Mouse (Mus musculus): Measurements from ENCODE around the gene Orai1. TPM values are rescaled to one million over a fixed set of nuclear protein-coding genes. Genes with fewer than 3 reads are reported as not detected.

Orai1 gene
- polyA plus RNA-seq, 1 experiment: 133 TPM

DNA sequence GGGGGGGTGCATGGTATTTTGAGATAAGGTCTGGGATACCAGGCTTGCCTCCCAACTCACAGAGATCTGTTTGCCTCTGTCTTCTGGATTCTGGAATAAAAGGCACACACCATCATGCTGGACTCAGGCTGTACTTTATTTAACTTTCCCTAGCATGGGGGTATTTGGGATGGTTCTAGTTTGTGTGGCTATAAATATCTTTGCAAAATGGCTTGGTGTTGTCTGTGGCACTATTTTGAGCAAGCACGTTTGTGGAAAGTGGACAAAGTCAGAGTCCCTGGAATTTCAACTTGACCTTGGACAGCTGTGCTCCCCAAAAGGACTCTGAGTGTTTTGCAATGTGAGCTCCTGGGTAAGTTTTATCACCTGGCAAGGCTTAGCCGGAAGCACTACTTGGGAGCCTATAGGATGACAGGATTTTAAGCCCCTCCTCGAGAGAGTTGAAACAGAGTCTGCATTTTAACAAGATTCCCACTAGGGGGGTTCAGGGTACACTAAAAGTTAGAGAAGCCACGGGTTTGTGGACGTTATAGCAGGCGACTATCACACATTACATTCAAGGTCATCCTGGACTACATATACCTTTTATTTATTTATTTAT is 52.6 kb downstream of the Orai1 start:
- Histone ChIP-seq H3K4me1 (ENCODE audit: control insufficient read depth, insufficient read depth, insufficient read length, low read length) (no peaks in the 10 kb centered on the region), H3K4me3 (ENCODE audit: low read depth, low read length) (no peak overlapping the region), H3K27ac (ENCODE audit: insufficient read depth, low read depth, low read length) (no peak overlapping the region), H3K27me3 (ENCODE audit: control insufficient read depth, insufficient read depth, low read length) (no peaks in the 10 kb centered on the region), H3K36me3 (ENCODE audit: control insufficient read depth, insufficient read depth, low read length) (no peaks in the 10 kb centered on the region)
- TF ChIP-seq CTCF (IDR thresholded peaks at IDR 0.05; ENCODE audit: extremely low read depth, insufficient read length, insufficient replicate concordance, low read depth, low read length): no peak
- TF ChIP-seq POLR2A (IDR thresholded peaks at IDR 0.05; ENCODE audit: low read depth, low read length): no peak
- WGBS: 7% methylated on average over 6 of the region's 6 CpGs

DNA sequence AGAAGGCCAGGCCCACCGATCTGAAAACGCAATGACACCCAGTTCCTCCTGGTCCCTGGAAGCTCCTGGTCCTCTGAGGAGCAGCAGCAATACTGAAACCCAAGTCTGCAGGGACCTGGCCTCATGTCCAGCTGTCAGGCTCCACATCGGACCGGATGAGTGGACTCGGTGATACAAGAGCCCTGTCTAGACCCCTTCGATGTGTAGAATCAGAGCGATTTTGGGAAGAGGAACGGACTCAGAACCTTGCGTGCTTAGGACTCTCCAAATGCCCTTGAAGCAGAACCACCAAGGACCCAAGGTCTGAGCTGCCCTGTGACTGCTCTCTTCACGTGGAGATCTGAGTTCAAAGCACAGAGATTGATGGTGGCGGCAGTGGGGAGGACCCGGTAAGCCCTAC is 53.2 kb downstream of the Orai1 start, which contains the start of gene Tmem120b:
Gene Tmem120b (plus strand): TSS at position 301 of the 400 bp plus-strand sequence.
- H3K36me3 ChIP-seq (ENCODE audit: control insufficient read depth, insufficient read depth, low read length): no peaks in the 10 kb centered on the region
- no peaks in the 10 kb centered on the region for H3K27me3 ChIP-seq (ENCODE audit: control insufficient read depth, insufficient read depth, low read length)
- TF ChIP-seq POLR2A (IDR thresholded peaks at IDR 0.05; ENCODE audit: low read depth, low read length) (no peak), CTCF (IDR thresholded peaks at IDR 0.05; ENCODE audit: extremely low read depth, insufficient read length, insufficient replicate concordance, low read depth, low read length) (no peak)
- H3K4me3 ChIP-seq (ENCODE audit: low read depth, low read length): no peak within 1 kb of the TSS
- 82% methylated on average over 12 of the region's 12 CpGs for WGBS
- H3K4me1 ChIP-seq (ENCODE audit: control insufficient read depth, insufficient read depth, insufficient read length, low read length): no peaks in the 10 kb centered on the region
- no peak within 1 kb of the TSS for H3K27ac ChIP-seq (ENCODE audit: insufficient read depth, low read depth, low read length)

DNA sequence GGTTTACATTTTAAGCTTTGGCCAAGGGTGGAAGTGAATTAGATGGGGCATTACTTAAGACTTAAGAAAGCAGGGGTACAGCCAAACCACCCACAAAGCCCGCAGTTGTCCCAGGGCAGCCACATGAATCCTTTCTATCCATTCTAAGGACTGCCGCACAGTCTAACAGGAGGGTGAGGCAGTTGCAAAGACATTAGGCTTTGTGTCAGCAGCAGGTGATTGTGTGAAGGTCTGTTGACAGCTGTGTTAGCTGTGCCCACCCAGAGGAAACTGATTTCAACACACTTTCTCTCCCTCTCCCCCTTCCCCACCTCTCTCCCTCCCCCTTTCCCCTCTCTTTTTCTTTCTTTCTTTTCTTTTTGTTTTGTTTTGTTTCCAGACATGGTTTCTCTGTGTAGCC is 53.8 kb downstream of the Orai1 start:
- Histone ChIP-seq H3K36me3 (ENCODE audit: control insufficient read depth, insufficient read depth, low read length) (no peaks in the 10 kb centered on the region), H3K27ac (ENCODE audit: insufficient read depth, low read depth, low read length) (no peak overlapping the region), H3K27me3 (ENCODE audit: control insufficient read depth, insufficient read depth, low read length) (no peaks in the 10 kb centered on the region), H3K4me1 (ENCODE audit: control insufficient read depth, insufficient read depth, insufficient read length, low read length) (no peaks in the 10 kb centered on the region), H3K4me3 (ENCODE audit: low read depth, low read length) (no peak overlapping the region)
- TF ChIP-seq POLR2A (IDR thresholded peaks at IDR 0.05; ENCODE audit: low read depth, low read length): no peak
- TF ChIP-seq CTCF (IDR thresholded peaks at IDR 0.05; ENCODE audit: extremely low read depth, insufficient read length, insufficient replicate concordance, low read depth, low read length): no peak
- WGBS: 97% methylated on average over 2 of the region's 2 CpGs

DNA sequence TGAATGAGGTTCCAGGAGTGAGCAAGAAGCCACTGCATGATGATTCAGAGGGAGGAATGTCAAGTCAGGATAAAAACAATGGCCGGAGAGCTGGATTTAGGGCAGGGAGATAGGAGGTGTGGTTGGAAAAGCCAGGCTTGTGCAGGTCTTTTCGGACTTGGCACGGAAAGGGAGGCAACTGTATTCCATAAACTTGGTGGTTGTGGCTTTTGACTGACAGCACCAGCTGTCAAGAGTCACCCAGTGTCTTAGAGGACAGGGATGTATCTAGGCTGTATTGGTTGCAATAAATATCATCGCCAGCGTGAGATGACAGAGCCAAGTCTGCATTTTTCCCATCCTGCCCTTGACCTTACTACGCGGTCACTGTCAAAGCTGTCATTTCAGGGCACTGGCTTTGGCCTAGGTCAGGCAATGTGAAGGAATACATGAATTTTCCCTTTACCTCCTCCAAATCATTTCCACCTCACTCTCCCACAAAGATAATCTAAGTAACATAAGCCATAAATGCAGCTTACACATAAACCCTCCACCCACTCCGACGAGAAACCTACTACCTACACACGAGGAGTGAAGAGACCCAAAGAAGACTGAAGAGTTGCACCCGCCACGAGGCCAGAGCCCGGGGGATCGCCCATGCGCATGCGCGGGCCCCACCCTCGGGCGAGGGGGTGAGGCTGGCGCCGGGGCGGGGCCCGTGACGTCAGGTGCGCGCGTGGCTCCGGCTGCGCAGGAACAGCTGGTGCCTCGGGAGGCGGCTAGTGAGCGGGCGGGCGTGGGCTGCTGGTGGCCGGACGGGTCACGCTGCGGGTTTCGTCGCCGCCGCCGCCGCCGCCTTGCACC is 60.9 kb downstream of the Orai1 start:
- peak overlapping the region; percentile 77 for H3K4me3 ChIP-seq (ENCODE audit: low read depth, low read length)
- H3K27me3 ChIP-seq (ENCODE audit: control insufficient read depth, insufficient read depth, low read length): no peaks in the 10 kb centered on the region; the same call in 1 of the 2 replicates
- H3K4me1 ChIP-seq (ENCODE audit: control insufficient read depth, insufficient read depth, insufficient read length, low read length): peaks cover 10% of the 10 kb centered on the region
- WGBS: 6% methylated on average over 45 of the region's 45 CpGs
- H3K36me3 ChIP-seq (ENCODE audit: control insufficient read depth, insufficient read depth, low read length): no peaks in the 10 kb centered on the region
- H3K27ac ChIP-seq (ENCODE audit: insufficient read depth, low read depth, low read length): no peak overlapping the region
- no peak for TF ChIP-seq POLR2A (IDR thresholded peaks at IDR 0.05; ENCODE audit: low read depth, low read length)
- TF ChIP-seq CTCF (IDR thresholded peaks at IDR 0.05; ENCODE audit: extremely low read depth, insufficient read length, insufficient replicate concordance, low read depth, low read length): no peak

DNA sequence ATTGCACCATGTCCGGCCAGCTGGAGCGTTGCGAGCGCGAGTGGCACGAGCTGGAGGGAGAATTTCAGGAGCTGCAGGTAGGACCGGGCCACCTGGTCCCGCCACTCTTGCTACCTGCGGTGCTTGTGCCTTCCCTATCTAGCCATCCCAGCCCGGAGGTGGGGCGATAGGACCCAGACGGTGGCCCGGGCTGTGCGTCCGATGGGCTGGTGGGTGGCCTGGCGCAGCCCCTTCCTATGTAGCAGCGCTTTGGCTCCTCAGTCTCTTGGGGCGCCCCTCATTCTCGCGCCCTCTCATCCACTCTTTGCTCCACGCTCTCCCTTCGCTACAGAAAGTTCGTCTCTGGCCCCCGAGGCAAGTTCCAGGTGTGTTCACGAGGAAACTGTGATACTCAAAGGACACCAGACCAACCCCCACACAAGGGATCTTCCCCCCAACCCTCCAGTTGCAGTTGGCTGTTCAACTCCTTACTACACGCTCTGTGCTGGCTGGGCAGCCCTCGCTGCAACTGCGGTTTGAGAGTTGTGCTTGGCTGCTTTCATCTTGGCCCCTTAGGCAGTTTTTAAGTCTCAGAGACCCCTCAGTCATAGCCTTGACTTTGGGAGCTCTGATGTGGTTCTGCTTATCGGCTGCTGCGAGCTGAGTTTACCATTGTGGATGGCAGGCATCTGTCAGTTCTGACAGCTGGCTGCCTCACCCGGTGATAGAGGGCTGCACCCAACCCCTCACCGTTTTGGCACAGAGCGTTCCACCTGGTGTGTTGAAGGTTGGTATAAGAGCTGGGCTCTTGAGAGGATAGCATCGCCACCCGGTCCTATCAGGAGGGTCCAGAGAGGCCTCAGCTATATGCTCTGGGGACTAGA is 61.8 kb downstream of the Orai1 start:
- Histone ChIP-seq H3K27me3 (ENCODE audit: control insufficient read depth, insufficient read depth, low read length) (no peaks in the 10 kb centered on the region; the same call in 1 of the 2 replicates), H3K36me3 (ENCODE audit: control insufficient read depth, insufficient read depth, low read length) (no peaks in the 10 kb centered on the region), H3K4me1 (ENCODE audit: control insufficient read depth, insufficient read depth, insufficient read length, low read length) (peaks cover 10% of the 10 kb centered on the region), H3K4me3 (ENCODE audit: low read depth, low read length) (peak overlapping the region; percentile 77), H3K27ac (ENCODE audit: insufficient read depth, low read depth, low read length) (no peak overlapping the region)
- TF ChIP-seq CTCF (IDR thresholded peaks at IDR 0.05; ENCODE audit: extremely low read depth, insufficient read length, insufficient replicate concordance, low read depth, low read length) (no peak; the same call in 1 of the 2 replicates), POLR2A (IDR thresholded peaks at IDR 0.05; ENCODE audit: low read depth, low read length) (no peak)
- WGBS: 2% methylated on average over 35 of the region's 35 CpGs

DNA sequence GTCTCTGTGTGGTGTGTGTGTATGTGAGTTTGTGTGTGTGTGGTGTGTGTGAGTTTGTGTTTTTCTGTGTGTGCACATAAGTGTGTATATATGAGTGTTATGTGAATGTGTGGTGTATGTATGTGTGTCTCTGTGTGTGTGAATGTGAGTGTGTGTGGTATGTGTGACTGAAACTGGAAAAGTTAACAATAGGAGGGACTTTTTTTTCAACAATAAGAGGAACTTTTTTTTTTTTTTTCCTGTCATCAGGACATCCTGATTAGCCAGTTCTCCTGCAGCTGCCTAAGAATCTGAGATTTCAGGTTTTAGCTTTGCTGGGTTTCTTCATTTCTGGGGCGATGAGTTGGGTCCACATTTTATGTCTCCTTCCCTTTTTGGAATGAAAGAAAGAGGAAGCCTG is 64.7 kb downstream of the Orai1 start:
- Histone ChIP-seq H3K27me3 (ENCODE audit: control insufficient read depth, insufficient read depth, low read length) (no peaks in the 10 kb centered on the region; the same call in 1 of the 2 replicates), H3K4me1 (ENCODE audit: control insufficient read depth, insufficient read depth, insufficient read length, low read length) (peaks cover 10% of the 10 kb centered on the region), H3K36me3 (ENCODE audit: control insufficient read depth, insufficient read depth, low read length) (no peaks in the 10 kb centered on the region), H3K4me3 (ENCODE audit: low read depth, low read length) (no peak overlapping the region), H3K27ac (ENCODE audit: insufficient read depth, low read depth, low read length) (no peak overlapping the region)
- WGBS: 81% methylated on average over 1 of the region's 1 CpGs
- TF ChIP-seq POLR2A (IDR thresholded peaks at IDR 0.05; ENCODE audit: low read depth, low read length) (no peak), CTCF (IDR thresholded peaks at IDR 0.05; ENCODE audit: extremely low read depth, insufficient read length, insufficient replicate concordance, low read depth, low read length) (no peak)

All from small intestine, adult 2 months (tissue).